Mouse (Mus musculus) midbrain, embryonic 12.5 days (tissue): ENCODE data around the gene Gm17654. TPM values are rescaled to one million over a fixed set of nuclear protein-coding genes. Genes with fewer than 3 reads are reported as not detected.
"Not testable (repeated sequence)": the region's sequence is repeated elsewhere in the genome, so short reads cannot be mapped to it uniquely, and the experiment has no call there.

Experiments
- ATAC-seq: fragments of 200-750 bp; cut with Nextera tagmentation; 2 replicates; pipeline ENCODE4 v1.8.0; 2017; ENCODE audit warnings: low read depth, moderate TSS enrichment, moderate library complexity; ENCODE audit not compliant: low FRiP score
- H3K27ac ChIP-seq: fragments of 300-500 bp; sonication (generic); replicated peaks from 2 replicates; pipeline ENCODE4 v1.5.1; 2016; ENCODE audit warnings: mild to moderate bottlenecking
- H3K27me3 ChIP-seq: fragments of 300-500 bp; sonication (generic); 2 replicates; pipeline ENCODE4 v1.6.1; 2016; ENCODE audit warnings: mild to moderate bottlenecking
- H3K36me3 ChIP-seq: fragments of 300-500 bp; sonication (generic); 2 replicates; pipeline ENCODE4 v1.6.1; 2016
- H3K4me1 ChIP-seq: fragments of 300-500 bp; sonication (generic); 2 replicates; pipeline ENCODE4 v1.6.1; 2016
- H3K4me2 ChIP-seq: fragments of 300-500 bp; sonication (generic); replicated peaks from 2 replicates; pipeline ENCODE4 v1.6.1; 2016; ENCODE audit warnings: mild to moderate bottlenecking, moderate library complexity
- H3K4me3 ChIP-seq: fragments of 300-500 bp; sonication (generic); 2 replicates; pipeline ENCODE4 v1.5.1; 2016; ENCODE audit warnings: mild to moderate bottlenecking
- H3K9ac ChIP-seq: fragments of 300-500 bp; sonication (generic); replicated peaks from 2 replicates; pipeline ENCODE4 v1.6.1; 2016; ENCODE audit warnings: mild to moderate bottlenecking, moderate library complexity
- H3K9me3 ChIP-seq: fragments of 300-500 bp; sonication (generic); 2 replicates; pipeline ENCODE4 v1.6.1; 2016; ENCODE audit warnings: mild to moderate bottlenecking
- WGBS: fragments of 180-500 bp; shearing (Covaris S2); methylation state at CpG from one replicate; pipeline ENCODE4 v1.1.7; 2016; 5-methylcytosine and 5-hydroxymethylcytosine counted together
- polyA plus RNA-seq: library from polyadenylated mRNA; unstranded; fragments of >200 nt; fragmentation: Nextera tagmentation; extraction: Ambion mirVana; gene quantifications from 2 replicates; pipeline ENCODE4 v1.2.1, GENCODE M21; 2016

Gene Gm17654
- not detected in 2 replicates for polyA plus RNA-seq

- not testable (repeated sequence) for H3K27ac ChIP-seq, ATAC-seq, H3K4me3 ChIP-seq, H3K9me3 ChIP-seq, H3K27me3 ChIP-seq, H3K9ac ChIP-seq, H3K4me2 ChIP-seq, H3K4me1 ChIP-seq, H3K36me3 ChIP-seq
- 93% methylated on average over 1 of the region's 2 CpGs for WGBS
Observed at GRCm38 (mm10) chr14:43579046-43579445, at the start of gene Gm17654. Gene Gm17654, minus strand, starts transcription at chr14:43579146.

GRCm38 (mm10) chr14:43607913-43608312 is 29.0 kb upstream of the Gm17654 start, which contains the start of gene Gm10375:
Gene Gm10375, minus strand, starts transcription at chr14:43608013.
- H3K27me3 ChIP-seq, ATAC-seq, H3K4me1 ChIP-seq, H3K4me3 ChIP-seq, H3K36me3 ChIP-seq, H3K4me2 ChIP-seq, H3K9me3 ChIP-seq, H3K9ac ChIP-seq, H3K27ac ChIP-seq: not testable (repeated sequence)

GRCm38 (mm10) chr14:43577969-43578368 is 977 bp downstream of the Gm17654 start:
- H3K36me3 ChIP-seq, H3K27ac ChIP-seq, H3K9ac ChIP-seq, H3K4me1 ChIP-seq, H3K27me3 ChIP-seq, H3K4me3 ChIP-seq, ATAC-seq, H3K9me3 ChIP-seq, H3K4me2 ChIP-seq: not testable (repeated sequence)
- 84% methylated on average over 4 of the region's 4 CpGs for WGBS

GRCm38 (mm10) chr14:43552271-43552670 is 26.7 kb downstream of the Gm17654 start:
- 90% methylated on average over 2 of the region's 2 CpGs for WGBS
- not testable (repeated sequence) for H3K4me2 ChIP-seq, H3K4me3 ChIP-seq, H3K27me3 ChIP-seq, H3K4me1 ChIP-seq, ATAC-seq, H3K36me3 ChIP-seq, H3K9ac ChIP-seq, H3K9me3 ChIP-seq, H3K27ac ChIP-seq

- H3K9me3 ChIP-seq, H3K36me3 ChIP-seq, H3K27ac ChIP-seq, H3K9ac ChIP-seq, H3K4me2 ChIP-seq, ATAC-seq, H3K27me3 ChIP-seq, H3K4me1 ChIP-seq, H3K4me3 ChIP-seq: not testable (repeated sequence)
Observed at GRCm38 (mm10) chr14:43546281-43546680, 32.7 kb downstream of the Gm17654 start.

GRCm38 (mm10) chr14:43543276-43543675 is 35.7 kb downstream of the Gm17654 start, which contains the start of gene Gm5799:
Gene Gm5799, plus strand, starts transcription at chr14:43543576.
- not testable (repeated sequence) for H3K4me3 ChIP-seq, H3K9ac ChIP-seq, H3K27me3 ChIP-seq, H3K9me3 ChIP-seq, ATAC-seq, H3K27ac ChIP-seq, H3K4me1 ChIP-seq, H3K36me3 ChIP-seq, H3K4me2 ChIP-seq
- WGBS = 83% methylated on average over 2 of the region's 2 CpGs

- H3K4me2 ChIP-seq, ATAC-seq, H3K27me3 ChIP-seq, H3K36me3 ChIP-seq, H3K9me3 ChIP-seq, H3K9ac ChIP-seq, H3K4me1 ChIP-seq, H3K4me3 ChIP-seq, H3K27ac ChIP-seq: not testable (repeated sequence)
- WGBS = 85% methylated on average over 2 of the region's 2 CpGs
Observed at GRCm38 (mm10) chr14:43538144-43538543, 40.8 kb downstream of the Gm17654 start.

- not testable (repeated sequence) for H3K9ac ChIP-seq, H3K27me3 ChIP-seq, H3K9me3 ChIP-seq, H3K4me1 ChIP-seq, H3K27ac ChIP-seq, ATAC-seq, H3K4me2 ChIP-seq, H3K36me3 ChIP-seq, H3K4me3 ChIP-seq
- 56% methylated on average over 6 of the region's 6 CpGs for WGBS
Observed at GRCm38 (mm10) chr14:43532387-43532786, 46.6 kb downstream of the Gm17654 start.

GRCm38 (mm10) chr14:43532011-43532383 is 46.9 kb downstream of the Gm17654 start:
- not testable (repeated sequence) for H3K9ac ChIP-seq, H3K9me3 ChIP-seq, H3K27ac ChIP-seq, ATAC-seq, H3K27me3 ChIP-seq, H3K4me2 ChIP-seq, H3K36me3 ChIP-seq, H3K4me1 ChIP-seq, H3K4me3 ChIP-seq
- no CpG with 5 or more reads among the region's 6 CpGs for WGBS

- H3K27me3 ChIP-seq, H3K9ac ChIP-seq, H3K4me3 ChIP-seq, ATAC-seq, H3K27ac ChIP-seq, H3K36me3 ChIP-seq, H3K4me2 ChIP-seq, H3K4me1 ChIP-seq, H3K9me3 ChIP-seq: not testable (repeated sequence)
- 30% methylated on average over 13 of the region's 15 CpGs for WGBS
Observed at GRCm38 (mm10) chr14:43531052-43532010, 47.6 kb downstream of the Gm17654 start.
